Mouse (Mus musculus) liver, adult 2 months (tissue): ENCODE data around the gene Actbl2. TPM values are rescaled to one million over a fixed set of nuclear protein-coding genes. Genes with fewer than 3 reads are reported as not detected.

Experiments used
- DNase-seq: peaks from one replicate; pipeline ENCODE4 v3.0.0-alpha.2; 2011; ENCODE audit warnings: low read depth, low spot score; ENCODE audit errors: extremely low read depth
- H3K27ac ChIP-seq: fragments of 200-500 bp; replicated peaks from 2 replicates; pipeline ENCODE4 v1.5.1; 2012; ENCODE audit warnings: low read depth, mild to moderate bottlenecking, control low read depth, inconsistent platforms, low read length; ENCODE audit not compliant: insufficient read depth
- H3K27me3 ChIP-seq: fragments of 200-500 bp; 2 replicates; pipeline ENCODE4 v1.6.1; 2012; ENCODE audit warnings: mild to moderate bottlenecking, moderate library complexity, low read length, inconsistent platforms; ENCODE audit not compliant: control insufficient read depth, insufficient read depth
- H3K36me3 ChIP-seq: fragments of 200-500 bp; 2 replicates; pipeline ENCODE4 v1.6.1; 2012; ENCODE audit warnings: low read length, inconsistent platforms; ENCODE audit not compliant: control insufficient read depth, insufficient read depth
- H3K4me1 ChIP-seq: fragments of 200-500 bp; 2 replicates; pipeline ENCODE4 v1.6.1; 2011; ENCODE audit warnings: low read length; ENCODE audit not compliant: control insufficient read depth, insufficient read depth
- H3K4me3 ChIP-seq: fragments of 200-500 bp; 2 replicates; pipeline ENCODE4 v1.5.1; 2011; ENCODE audit warnings: low read depth, mild to moderate bottlenecking, control low read depth, low read length, moderate library complexity; ENCODE audit not compliant: insufficient read depth
- H3K79me2 ChIP-seq: fragments of 200-500 bp; 2 replicates; pipeline ENCODE4 v1.6.1; 2012; ENCODE audit warnings: inconsistent platforms, mild to moderate bottlenecking, low read length, moderate library complexity; ENCODE audit not compliant: control insufficient read depth, insufficient read depth
- H3K9ac ChIP-seq: fragments of 200-500 bp; 2 replicates; pipeline ENCODE4 v1.6.1; 2012; ENCODE audit warnings: low read depth, mild to moderate bottlenecking, control low read depth, inconsistent platforms, low read length
- CTCF ChIP-seq: fragments of 200-500 bp; IDR thresholded peaks from 2 replicates; pipeline ENCODE4 v1.5.1; 2011; ENCODE audit warnings: low read depth, low read length, control low read depth
- POLR2A ChIP-seq: fragments of 200-500 bp; IDR thresholded peaks from 2 replicates; pipeline ENCODE4 v1.6.1; 2011; ENCODE audit warnings: low read length, control low read depth; ENCODE audit not compliant: insufficient read depth; ENCODE audit errors: extremely low read depth
- WGBS: fragments of 180-500 bp; shearing (Covaris S2); methylation state at CpG from one replicate; pipeline ENCODE4 v1.1.7; 2018; 5-methylcytosine and 5-hydroxymethylcytosine counted together
- polyA plus RNA-seq: library from polyadenylated mRNA; depleted of rRNA; stranded (reverse); fragments of >200 nt; gene quantifications from 2 replicates; pipeline ENCODE4 v1.2.3, GENCODE M21; 2012; rRNA removed
- total RNA-seq: library from RNA; depleted of rRNA; stranded (reverse); fragments of >200 nt; gene quantifications from 2 replicates; pipeline ENCODE4 v1.2.3, GENCODE M21; 2014; rRNA removed

Actbl2 gene
- total and polyA plus RNA-seq, 2 experiments: not detected

DNA sequence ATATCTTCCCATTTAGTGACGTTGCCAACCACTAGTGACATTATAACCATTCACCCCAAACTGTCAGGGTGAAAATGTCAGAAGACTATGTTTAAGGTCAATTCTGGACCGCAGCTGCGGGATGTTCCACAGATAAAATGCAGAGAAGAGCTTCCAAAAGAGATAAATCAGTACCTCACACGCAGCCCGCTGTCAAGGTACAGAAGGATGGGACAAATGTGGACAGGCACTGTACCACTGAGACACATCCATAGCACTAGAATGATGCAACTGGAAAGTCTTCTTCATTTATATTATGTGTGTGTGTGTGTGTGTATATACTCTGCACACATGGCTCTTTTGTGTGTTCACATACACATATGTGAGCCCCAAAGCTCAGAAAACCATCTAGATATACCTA, 49.9 kb downstream of the Actbl2 start:
- 89% methylated on average over 5 of the region's 5 CpGs for WGBS
- Histone ChIP-seq H3K4me3 (no peak overlapping the region), H3K27ac (no peak overlapping the region), H3K79me2 (no peaks in the 10 kb centered on the region), H3K36me3 (no peaks in the 10 kb centered on the region), H3K9ac (no peak overlapping the region), H3K4me1 (no peaks in the 10 kb centered on the region), H3K27me3 (0 out of 2 replicates have a peak, but pooled peaks cover 6% of the 10 kb centered on the region)
- no peak for TF ChIP-seq CTCF
- no peak for TF ChIP-seq POLR2A
- DNase-seq: no peak

Other genes starting within 250 kb of the Actbl2 start
- gene Gpbp1, start 235.1 kb downstream of the Actbl2 start, total RNA-seq: 30.4 and 37.8 TPM in 2 replicates
- 1.6 and 1.8 TPM in 2 replicates for gene Gpbp1, start 235.1 kb downstream of the Actbl2 start, polyA plus RNA-seq